Mouse (Mus musculus) intestine, embryonic 16.5 days (tissue): ENCODE data around the gene Zbtb45. TPM values are rescaled to one million over a fixed set of nuclear protein-coding genes. Genes with fewer than 3 reads are reported as not detected.
A peak's percentile ranks its signal among the peaks of the same experiment; 100 is the strongest.

Experiments used
- ATAC-seq: fragments of 200-750 bp; cut with Nextera tagmentation; 2 replicates; pipeline ENCODE4 v1.8.0; 2017; ENCODE audit warnings: moderate TSS enrichment, moderate library complexity
- H3K27ac ChIP-seq: fragments of 300-500 bp; sonication (generic); 2 replicates; pipeline ENCODE4 v1.5.1; 2014; ENCODE audit warnings: mild to moderate bottlenecking, low read length
- H3K27me3 ChIP-seq: fragments of 300-500 bp; sonication (generic); replicated peaks from 2 replicates; pipeline ENCODE4 v1.6.1; 2014; ENCODE audit warnings: low read length, control low read depth, mixed read lengths; ENCODE audit not compliant: control insufficient read depth, insufficient read depth
- H3K36me3 ChIP-seq: fragments of 300-500 bp; sonication (generic); 2 replicates; pipeline ENCODE4 v1.6.1; 2014; ENCODE audit warnings: low read length, control low read depth; ENCODE audit not compliant: control insufficient read depth, insufficient read depth
- H3K4me1 ChIP-seq: fragments of 300-500 bp; sonication (generic); 2 replicates; pipeline ENCODE4 v1.6.1; 2014; ENCODE audit warnings: low read length, control low read depth, mixed read lengths; ENCODE audit not compliant: control insufficient read depth, insufficient read depth
- H3K4me2 ChIP-seq: fragments of 300-500 bp; sonication (generic); 2 replicates; pipeline ENCODE4 v1.6.1; 2014; ENCODE audit warnings: low read depth, low read length, control low read depth
- H3K4me3 ChIP-seq: fragments of 300-500 bp; sonication (generic); 2 replicates; pipeline ENCODE4 v1.5.1; 2014; ENCODE audit warnings: mild to moderate bottlenecking, low read length
- H3K9ac ChIP-seq: fragments of 300-500 bp; sonication (generic); 2 replicates; pipeline ENCODE4 v1.6.1; 2014; ENCODE audit warnings: low read depth, low read length
- H3K9me3 ChIP-seq: fragments of 300-500 bp; sonication (generic); 2 replicates; pipeline ENCODE4 v1.6.1; 2016; ENCODE audit warnings: low read length, control low read depth; ENCODE audit not compliant: control insufficient read depth
- WGBS: fragments of 180-500 bp; shearing (Covaris S2); extraction: QIAGEN DNeasy Blood & Tissue Kit; methylation state at CpG from one replicate; pipeline ENCODE4 v1.1.7; 2014; 5-methylcytosine and 5-hydroxymethylcytosine counted together
- polyA plus RNA-seq: library from polyadenylated mRNA; unstranded; fragments of >200 nt; fragmentation: Nextera tagmentation; extraction: Ambion mirVana; gene quantifications from 2 replicates; pipeline ENCODE4 v1.2.1, GENCODE M21; 2015

Gene Zbtb45
- polyA plus RNA-seq, 1 experiment from 2014 or later = 23.2 TPM

GRCm38 (mm10) chr7:12987409-12988189, 22.2 kb downstream of the Zbtb45 start:
- Histone ChIP-seq H3K27ac (no peak overlapping the region), H3K36me3 (no peaks in the 10 kb centered on the region), H3K4me3 (no peak overlapping the region), H3K4me1 (no peaks in the 10 kb centered on the region), H3K4me2 (no peak overlapping the region), H3K27me3 (no peaks in the 10 kb centered on the region), H3K9me3 (no peaks in the 10 kb centered on the region), H3K9ac (no peak overlapping the region)
- ATAC-seq = no peak
- WGBS = 84% methylated on average over 8 of the region's 8 CpGs

GRCm38 (mm10) chr7:12986906-12987305, 22.9 kb downstream of the Zbtb45 start:
- Histone ChIP-seq H3K9ac (no peak overlapping the region), H3K4me1 (no peaks in the 10 kb centered on the region), H3K36me3 (no peaks in the 10 kb centered on the region), H3K27ac (no peak overlapping the region), H3K27me3 (no peaks in the 10 kb centered on the region), H3K9me3 (no peaks in the 10 kb centered on the region), H3K4me2 (no peak overlapping the region), H3K4me3 (no peak overlapping the region)
- no peak for ATAC-seq
- 83% methylated on average over 8 of the region's 8 CpGs for WGBS

- Histone ChIP-seq H3K27me3 (no peaks in the 10 kb centered on the region), H3K36me3 (no peaks in the 10 kb centered on the region), H3K9me3 (no peaks in the 10 kb centered on the region), H3K9ac (no peak overlapping the region), H3K4me2 (no peak overlapping the region), H3K4me3 (no peak overlapping the region), H3K27ac (no peak overlapping the region), H3K4me1 (no peaks in the 10 kb centered on the region)
- WGBS = 82% methylated on average over 1 of the region's 1 CpGs
- ATAC-seq = no peak
Measured at GRCm38 (mm10) chr7:12985724-12986123, 24.1 kb downstream of the Zbtb45 start.

- 83% methylated on average over 7 of the region's 7 CpGs for WGBS
- Histone ChIP-seq H3K36me3 (no peaks in the 10 kb centered on the region), H3K27ac (no peak overlapping the region), H3K9ac (0 out of 2 replicates have a peak overlapping the region, but pooled peaks have one; percentile 35), H3K4me2 (no peak overlapping the region), H3K9me3 (no peaks in the 10 kb centered on the region), H3K27me3 (no peaks in the 10 kb centered on the region), H3K4me3 (no peak overlapping the region), H3K4me1 (peaks cover 20% of the 10 kb centered on the region)
- ATAC-seq = no peak
Measured at GRCm38 (mm10) chr7:12980291-12980690, 29.5 kb downstream of the Zbtb45 start.

DNA sequence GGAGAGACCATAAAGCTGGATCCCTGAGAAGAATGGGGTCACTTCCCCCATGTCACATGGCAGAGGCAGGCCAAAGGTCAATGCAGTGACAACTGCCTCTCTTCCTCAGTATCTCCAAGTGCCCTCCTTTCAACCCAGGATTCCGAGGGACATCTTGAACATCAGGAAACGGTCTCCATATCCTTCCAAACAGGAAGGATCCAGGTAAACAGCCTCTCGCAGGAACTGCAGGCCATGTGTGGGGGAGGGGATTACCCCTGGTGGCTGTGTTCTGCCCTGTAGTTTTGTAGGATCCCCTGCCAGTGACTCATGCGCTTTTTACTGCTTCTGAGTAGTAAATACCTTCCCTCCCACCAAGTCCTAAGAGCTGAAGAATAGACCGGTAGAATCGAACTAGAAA, 30.1 kb downstream of the Zbtb45 start:
- ATAC-seq = no peak
- 38% methylated on average over 6 of the region's 6 CpGs for WGBS
- Histone ChIP-seq H3K9ac (peak overlapping the region; percentile 35), H3K4me3 (no peak overlapping the region), H3K4me2 (0 out of 2 replicates have a peak overlapping the region, but pooled peaks have one; percentile 3), H3K27ac (peak overlapping the region; percentile 46; the same call in 1 of the 2 replicates), H3K9me3 (no peaks in the 10 kb centered on the region), H3K27me3 (no peaks in the 10 kb centered on the region), H3K36me3 (no peaks in the 10 kb centered on the region), H3K4me1 (peaks cover 20% of the 10 kb centered on the region)

GRCm38 (mm10) chr7:12978931-12979722, 30.7 kb downstream of the Zbtb45 start:
- 79% methylated on average over 18 of the region's 18 CpGs for WGBS
- peak overlapping the region; percentile 88; the same call in 1 of the 2 replicates for H3K27ac ChIP-seq
- no peaks in the 10 kb centered on the region for H3K36me3 ChIP-seq
- peaks cover 20% of the 10 kb centered on the region for H3K4me1 ChIP-seq
- H3K9me3 ChIP-seq = no peaks in the 10 kb centered on the region
- no peak for ATAC-seq
- peak overlapping the region; percentile 70 for H3K9ac ChIP-seq
- H3K27me3 ChIP-seq = no peaks in the 10 kb centered on the region
- peak overlapping the region; percentile 67; the same call in 1 of the 2 replicates for H3K4me3 ChIP-seq
- H3K4me2 ChIP-seq = peak overlapping the region; percentile 63

DNA sequence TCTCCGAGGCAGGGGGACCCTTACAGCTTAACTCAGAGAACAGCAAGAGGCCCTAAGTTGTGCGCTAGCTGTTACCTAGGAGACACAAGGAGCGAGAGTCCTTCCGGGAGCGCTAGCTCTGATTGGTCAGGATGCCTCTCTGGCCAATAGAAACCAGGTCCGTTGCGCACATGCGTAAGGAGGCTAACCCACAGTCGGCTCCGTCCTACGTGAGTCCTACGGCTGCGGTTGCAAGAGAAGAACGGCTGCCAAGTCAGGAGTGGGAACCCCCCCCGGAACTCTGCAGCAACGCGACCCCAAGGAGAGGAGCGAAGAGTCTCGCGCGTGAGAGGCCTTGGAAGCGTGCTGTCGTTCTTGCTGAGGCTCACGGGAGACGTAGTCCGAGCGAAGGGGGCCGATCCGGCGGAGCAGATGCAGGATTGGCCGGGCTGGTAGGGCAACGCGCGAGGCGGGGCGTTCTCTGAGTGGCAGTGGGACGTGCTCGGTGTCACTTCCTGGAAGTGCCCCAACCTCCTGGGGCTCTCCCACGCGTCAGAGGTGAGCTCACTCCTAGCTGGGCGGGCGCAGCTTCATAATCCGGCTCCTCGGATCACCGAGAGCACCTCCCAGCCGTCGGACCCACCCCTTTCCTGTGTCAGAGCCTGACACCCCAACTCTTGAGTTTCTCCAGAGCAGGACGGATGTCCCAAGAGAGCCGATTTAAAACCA, 32.0 kb downstream of the Zbtb45 start, which contains the start of gene Zfp446:
Gene Zfp446, plus strand, starts transcription at position 167 of the 708 bp plus-strand sequence.
- H3K4me1 ChIP-seq = peaks cover 20% of the 10 kb centered on the region
- peak within 1 kb of the TSS; percentile 93 for H3K27ac ChIP-seq
- peak within 1 kb of the TSS; percentile 67 for H3K4me3 ChIP-seq
- no peaks in the 10 kb centered on the region for H3K36me3 ChIP-seq
- H3K27me3 ChIP-seq = no peaks in the 10 kb centered on the region
- ATAC-seq = peak; percentile 99
- no peaks in the 10 kb centered on the region for H3K9me3 ChIP-seq
- H3K9ac ChIP-seq = peak within 1 kb of the TSS; percentile 77
- WGBS = 0% methylated on average over 49 of the region's 49 CpGs
- H3K4me2 ChIP-seq = peak within 1 kb of the TSS; percentile 65

GRCm38 (mm10) chr7:12970906-12971305, 38.9 kb downstream of the Zbtb45 start:
- Histone ChIP-seq H3K4me3 (no peak overlapping the region), H3K36me3 (peaks cover 18% of the 10 kb centered on the region), H3K9me3 (no peaks in the 10 kb centered on the region), H3K4me1 (peaks cover 10% of the 10 kb centered on the region), H3K9ac (no peak overlapping the region), H3K27me3 (no peaks in the 10 kb centered on the region), H3K4me2 (no peak overlapping the region), H3K27ac (no peak overlapping the region)
- 92% methylated on average over 25 of the region's 25 CpGs for WGBS
- no peak for ATAC-seq
